Mouse (Mus musculus): ENCODE data around the gene Gm6217. TPM values are rescaled to one million over a fixed set of nuclear protein-coding genes. Genes with fewer than 3 reads are reported as not detected.

Gene Gm6217
- polyA plus RNA-seq (2014; fragmentation: Illumina TruSeq; extraction: RNeasy Lipid Tissue Mini Kit (QIAGEN cat#74804); ENCODE audit: low read depth, low replicate concordance): not detected

GRCm38 (mm10) chr1:82931326-82931725 lies at the start of gene Gm6217:
TSS of gene Gm6217 (minus strand) at chr1:82931399.

GRCm38 (mm10) chr1:82959870-82960385 lies 28.7 kb upstream of the Gm6217 start, which contains the start of gene Gm47955:
TSS of gene Gm47955 (plus strand) at chr1:82960286.

GRCm38 (mm10) chr1:82955913-82956312 lies 24.7 kb upstream of the Gm6217 start, which contains the start of gene Gm7544:
TSS of gene Gm7544 (minus strand) at chr1:82956013.

GRCm38 (mm10) chr1:82943295-82943694 lies 12.1 kb upstream of the Gm6217 start, which contains the start of gene A030003K21Rik:
TSS of gene A030003K21Rik (minus strand) at chr1:82943388.

GRCm38 (mm10) chr1:82924650-82925049 lies 6.5 kb downstream of the Gm6217 start, which contains the start of gene A030014E15Rik:
TSS of gene A030014E15Rik (plus strand) at chr1:82924917.

GRCm38 (mm10) chr1:82913025-82913424 lies 18.2 kb downstream of the Gm6217 start, which contains the start of gene A030005L19Rik:
TSS of gene A030005L19Rik (plus strand) at chr1:82913325.

Other genes starting within 250 kb of the Gm6217 start
- 89.7 TPM for gene Mff, start 206.5 kb downstream of the Gm6217 start, polyA plus RNA-seq (2014; fragmentation: Illumina TruSeq; extraction: RNeasy Lipid Tissue Mini Kit (QIAGEN cat#74804); ENCODE audit: low read depth, low replicate concordance)
- not detected for gene Tm4sf20, start 162.9 kb downstream of the Gm6217 start, polyA plus RNA-seq (2014; fragmentation: Illumina TruSeq; extraction: RNeasy Lipid Tissue Mini Kit (QIAGEN cat#74804); ENCODE audit: low read depth, low replicate concordance)
- not detected for gene Gm47791, start 160.2 kb downstream of the Gm6217 start, polyA plus RNA-seq (2014; fragmentation: Illumina TruSeq; extraction: RNeasy Lipid Tissue Mini Kit (QIAGEN cat#74804); ENCODE audit: low read depth, low replicate concordance)
- gene Agfg1, start 91.9 kb downstream of the Gm6217 start, polyA plus RNA-seq (2014; fragmentation: Illumina TruSeq; extraction: RNeasy Lipid Tissue Mini Kit (QIAGEN cat#74804); ENCODE audit: low read depth, low replicate concordance): 18.7 TPM
- not detected for gene A030005L19Rik, start 18.1 kb downstream of the Gm6217 start, polyA plus RNA-seq (2014; fragmentation: Illumina TruSeq; extraction: RNeasy Lipid Tissue Mini Kit (QIAGEN cat#74804); ENCODE audit: low read depth, low replicate concordance)
- gene A030014E15Rik, start 6.5 kb downstream of the Gm6217 start, polyA plus RNA-seq (2014; fragmentation: Illumina TruSeq; extraction: RNeasy Lipid Tissue Mini Kit (QIAGEN cat#74804); ENCODE audit: low read depth, low replicate concordance): not detected
- gene A030003K21Rik, start 12.0 kb upstream of the Gm6217 start, polyA plus RNA-seq (2014; fragmentation: Illumina TruSeq; extraction: RNeasy Lipid Tissue Mini Kit (QIAGEN cat#74804); ENCODE audit: low read depth, low replicate concordance): not detected
- not detected for gene Gm7544, start 24.6 kb upstream of the Gm6217 start, polyA plus RNA-seq (2014; fragmentation: Illumina TruSeq; extraction: RNeasy Lipid Tissue Mini Kit (QIAGEN cat#74804); ENCODE audit: low read depth, low replicate concordance)
- gene Gm47955, start 28.9 kb upstream of the Gm6217 start, polyA plus RNA-seq (2014; fragmentation: Illumina TruSeq; extraction: RNeasy Lipid Tissue Mini Kit (QIAGEN cat#74804); ENCODE audit: low read depth, low replicate concordance): not detected
- not detected for gene Gm47959, start 69.1 kb upstream of the Gm6217 start, polyA plus RNA-seq (2014; fragmentation: Illumina TruSeq; extraction: RNeasy Lipid Tissue Mini Kit (QIAGEN cat#74804); ENCODE audit: low read depth, low replicate concordance)
- gene Slc19a3, start 107.0 kb upstream of the Gm6217 start, polyA plus RNA-seq (2014; fragmentation: Illumina TruSeq; extraction: RNeasy Lipid Tissue Mini Kit (QIAGEN cat#74804); ENCODE audit: low read depth, low replicate concordance): not detected
- gene Krtap28-10, start 111.1 kb upstream of the Gm6217 start, polyA plus RNA-seq (2014; fragmentation: Illumina TruSeq; extraction: RNeasy Lipid Tissue Mini Kit (QIAGEN cat#74804); ENCODE audit: low read depth, low replicate concordance): not detected
- gene Gm47969, start 113.5 kb upstream of the Gm6217 start, polyA plus RNA-seq (2014; fragmentation: Illumina TruSeq; extraction: RNeasy Lipid Tissue Mini Kit (QIAGEN cat#74804); ENCODE audit: low read depth, low replicate concordance): not detected
- not detected for gene A030005K14Rik, start 128.0 kb upstream of the Gm6217 start, polyA plus RNA-seq (2014; fragmentation: Illumina TruSeq; extraction: RNeasy Lipid Tissue Mini Kit (QIAGEN cat#74804); ENCODE audit: low read depth, low replicate concordance)
- not detected for gene Krtap28-13, start 129.5 kb upstream of the Gm6217 start, polyA plus RNA-seq (2014; fragmentation: Illumina TruSeq; extraction: RNeasy Lipid Tissue Mini Kit (QIAGEN cat#74804); ENCODE audit: low read depth, low replicate concordance)
- gene Ccl20, start 185.4 kb upstream of the Gm6217 start, polyA plus RNA-seq (2014; fragmentation: Illumina TruSeq; extraction: RNeasy Lipid Tissue Mini Kit (QIAGEN cat#74804); ENCODE audit: low read depth, low replicate concordance): not detected
- gene Daw1, start 228.4 kb upstream of the Gm6217 start, polyA plus RNA-seq (2014; fragmentation: Illumina TruSeq; extraction: RNeasy Lipid Tissue Mini Kit (QIAGEN cat#74804); ENCODE audit: low read depth, low replicate concordance): not detected